Mouse (Mus musculus) lung, adult 2 months (tissue): Measurements from ENCODE around the gene Ncoa1. TPM values are rescaled to one million over a fixed set of nuclear protein-coding genes. Genes with fewer than 3 reads are reported as not detected.
A peak's percentile ranks its signal among the peaks of the same experiment; 100 is the strongest.
"Not testable (repeated sequence)": the region's sequence is repeated elsewhere in the genome, so short reads cannot be mapped to it uniquely, and the experiment has no call there.

Experiments used
- DNase-seq: peaks from one replicate; pipeline ENCODE4 v3.0.0; 2022
- H3K4me1 ChIP-seq: fragments of 200-500 bp; 2 replicates; pipeline ENCODE4 v1.6.1; 2011; ENCODE audit warnings: low read length; ENCODE audit not compliant: control insufficient read depth, insufficient read depth
- H3K4me3 ChIP-seq: fragments of 200-500 bp; replicated peaks from 2 replicates; pipeline ENCODE3; 2011; ENCODE audit warnings: low read depth, mild to moderate bottlenecking, control low read depth, low read length; ENCODE audit errors: extremely low read depth
- CTCF ChIP-seq: fragments of 200-500 bp; IDR thresholded peaks from 2 replicates; pipeline ENCODE4 v1.5.1; 2011; ENCODE audit warnings: mild to moderate bottlenecking, low read length, control low read depth; ENCODE audit not compliant: insufficient read depth
- POLR2A ChIP-seq: fragments of 200-500 bp; IDR thresholded peaks from 2 replicates; pipeline ENCODE4 v1.6.1; 2011; ENCODE audit warnings: low read depth, mild to moderate bottlenecking, control low read depth, low read length, borderline replicate concordance; ENCODE audit errors: extremely low read depth
- WGBS: fragments of 180-500 bp; shearing (Covaris S2); methylation state at CpG from one replicate; pipeline ENCODE4 v1.1.7; 2018; 5-methylcytosine and 5-hydroxymethylcytosine counted together
- polyA plus RNA-seq: library from polyadenylated mRNA; depleted of rRNA; stranded (reverse); fragments of >200 nt; gene quantifications from 2 replicates; pipeline ENCODE4 v1.2.3, GENCODE M21; 2012

The Ncoa1 gene
- polyA plus RNA-seq, 1 experiment: 27.8 TPM

- no peak for TF ChIP-seq POLR2A
- no peak for TF ChIP-seq CTCF
- DNase-seq: no peak
- 90% methylated on average over 16 of the region's 16 CpGs for WGBS
- Histone ChIP-seq H3K4me3 (no peak overlapping the region), H3K4me1 (no peaks in the 10 kb centered on the region)
Observed at GRCm38 (mm10) chr12:4252742-4253655, 224.0 kb downstream of the Ncoa1 start.

- 71% methylated on average over 6 of the region's 6 CpGs for WGBS
- Histone ChIP-seq H3K4me3 (no peak overlapping the region), H3K4me1 (no peaks in the 10 kb centered on the region)
- TF ChIP-seq CTCF (no peak), POLR2A (no peak)
- no peak for DNase-seq
Observed at GRCm38 (mm10) chr12:4249786-4250185, 227.2 kb downstream of the Ncoa1 start.

- Histone ChIP-seq H3K4me1 (no peaks in the 10 kb centered on the region), H3K4me3 (no peak overlapping the region)
- WGBS: 71% methylated on average over 10 of the region's 10 CpGs
- DNase-seq: no peak
- TF ChIP-seq POLR2A (no peak), CTCF (no peak)
Observed at GRCm38 (mm10) chr12:4245742-4246141, 231.2 kb downstream of the Ncoa1 start.

GRCm38 (mm10) chr12:4243805-4244204, 233.2 kb downstream of the Ncoa1 start:
- 49% methylated on average over 2 of the region's 2 CpGs for WGBS
- no peaks in the 10 kb centered on the region for H3K4me1 ChIP-seq
- no peak overlapping the region for H3K4me3 ChIP-seq
- no peak for DNase-seq
- TF ChIP-seq POLR2A (no peak), CTCF (no peak)

- not testable (repeated sequence) for H3K4me1 ChIP-seq, DNase-seq, H3K4me3 ChIP-seq
- WGBS: 80% methylated on average over 8 of the region's 8 CpGs
Observed at GRCm38 (mm10) chr12:4240281-4240680, 236.7 kb downstream of the Ncoa1 start.

- DNase-seq: no peak
- Histone ChIP-seq H3K4me1 (no peaks in the 10 kb centered on the region), H3K4me3 (no peak overlapping the region)
- WGBS: 96% methylated on average over 15 of the region's 15 CpGs
- no peak for TF ChIP-seq CTCF
- no peak for TF ChIP-seq POLR2A
Observed at GRCm38 (mm10) chr12:4237481-4237880, 239.5 kb downstream of the Ncoa1 start.

GRCm38 (mm10) chr12:4233572-4234508, 243.1 kb downstream of the Ncoa1 start, which contains the start of the genes Ptrhd1 and Cenpo:
TSS of gene Ptrhd1 (plus strand) at chr12:4234027.
TSS of gene Cenpo (minus strand) at chr12:4234294.
- H3K4me1 ChIP-seq: no peaks in the 10 kb centered on the region
- WGBS: under 1% methylated on average over 50 of the region's 50 CpGs
- TF ChIP-seq POLR2A: peak; percentile 93; the same call in 1 of the 2 replicates
- no peak for TF ChIP-seq CTCF
- peak; percentile 98 for DNase-seq
- H3K4me3 ChIP-seq: peak within 1 kb of the TSS; percentile 84

GRCm38 (mm10) chr12:4232777-4233176, 244.2 kb downstream of the Ncoa1 start:
- no peak for DNase-seq
- no peak for TF ChIP-seq POLR2A
- 22% methylated on average over 4 of the region's 4 CpGs for WGBS
- H3K4me1 ChIP-seq: no peaks in the 10 kb centered on the region
- no peak overlapping the region for H3K4me3 ChIP-seq

GRCm38 (mm10) chr12:4230156-4230555, 246.8 kb downstream of the Ncoa1 start:
- TF ChIP-seq CTCF: no peak
- 84% methylated on average over 7 of the region's 7 CpGs for WGBS
- DNase-seq: no peak
- Histone ChIP-seq H3K4me3 (no peak overlapping the region), H3K4me1 (no peaks in the 10 kb centered on the region)
